Mouse (Mus musculus): ENCODE data around the gene Ucn3. TPM values are rescaled to one million over a fixed set of nuclear protein-coding genes. Genes with fewer than 3 reads are reported as not detected.
A peak's percentile ranks its signal among the peaks of the same experiment; 100 is the strongest.

Gene Ucn3
- not detected in 2 replicates for polyA plus RNA-seq (2015; fragmentation: Nextera tagmentation; extraction: Ambion mirVana)

DNA sequence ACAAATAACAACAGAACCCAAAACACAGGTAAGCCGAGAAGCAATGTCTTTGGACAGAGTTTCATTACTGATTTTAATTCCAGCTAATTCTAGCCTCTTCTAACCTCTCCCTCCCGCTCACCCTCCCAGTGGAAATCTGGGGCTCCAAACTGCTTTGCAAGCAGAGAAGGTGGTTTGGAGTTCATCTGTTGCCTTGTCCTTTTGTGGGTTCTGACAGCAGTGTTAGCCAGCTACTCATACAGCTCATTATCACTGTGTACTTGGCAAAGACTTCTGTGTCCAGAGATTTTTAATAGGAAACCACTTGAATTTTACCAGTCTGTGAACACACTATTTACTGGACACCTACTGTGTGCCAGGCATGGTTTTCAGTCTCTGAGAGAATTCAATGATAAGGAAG lies at the start of gene Ucn3:
Gene Ucn3, minus strand, starts transcription at position 101 of the 400 bp plus-strand sequence.
- no peaks in the 10 kb centered on the region for H3K27me3 ChIP-seq
- H3K9ac ChIP-seq: no peak within 1 kb of the TSS
- no peaks in the 10 kb centered on the region for H3K9me3 ChIP-seq
- H3K4me1 ChIP-seq: no peaks in the 10 kb centered on the region
- H3K27ac ChIP-seq: no peak within 1 kb of the TSS
- H3K4me3 ChIP-seq: no peak within 1 kb of the TSS
- H3K36me3 ChIP-seq: no peaks in the 10 kb centered on the region
- 70% methylated on average over 2 of the region's 2 CpGs for WGBS
- no peak within 1 kb of the TSS for H3K4me2 ChIP-seq
- no peak for ATAC-seq (ENCODE audit: borderline replicate concordance, extremely low read depth, low FRiP score, low TSS enrichment)

DNA sequence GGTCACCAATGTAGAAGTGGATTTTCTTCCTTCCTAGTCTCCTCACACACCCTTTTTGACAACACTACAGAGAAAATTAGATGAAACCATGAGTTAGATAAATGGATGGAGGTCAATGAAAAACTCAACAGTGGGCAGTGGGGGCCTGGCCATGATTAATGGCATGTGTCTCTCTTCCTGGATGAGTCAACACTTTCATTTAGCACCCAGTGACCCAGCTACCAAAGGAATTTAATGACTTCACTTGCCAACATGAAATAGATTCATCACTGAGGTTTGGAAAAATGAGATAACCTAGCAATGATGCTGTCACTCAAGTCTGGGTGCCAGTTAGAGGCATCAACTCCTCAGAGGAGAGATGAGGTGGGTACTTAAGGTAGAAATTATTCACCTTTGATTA lies 46.9 kb upstream of the Ucn3 start:
- Histone ChIP-seq H3K4me1 (no peaks in the 10 kb centered on the region), H3K36me3 (no peaks in the 10 kb centered on the region), H3K9ac (no peak overlapping the region)

DNA sequence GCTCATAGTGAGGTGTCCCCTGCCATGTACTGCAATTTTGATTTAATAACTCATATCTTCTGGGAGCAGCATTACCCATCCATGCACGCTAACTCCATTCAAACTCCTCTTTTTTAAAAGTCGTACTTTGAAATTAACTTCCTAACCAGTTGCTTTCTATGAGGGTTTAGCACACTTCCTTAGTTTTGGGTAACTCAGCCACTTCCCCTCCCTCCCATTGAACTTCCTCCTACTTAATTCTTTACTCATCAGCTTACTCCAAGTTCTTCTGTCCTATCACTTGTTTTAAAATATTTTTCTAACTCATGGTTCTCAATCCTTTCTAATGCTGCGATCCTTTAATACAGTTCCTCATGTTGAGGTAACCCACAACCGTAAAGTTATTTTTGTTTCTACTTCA lies 23.7 kb upstream of the Ucn3 start:
- ATAC-seq (ENCODE audit: borderline replicate concordance, extremely low read depth, low FRiP score, low TSS enrichment): no peak
- H3K4me2 ChIP-seq: no peak overlapping the region
- no peaks in the 10 kb centered on the region for H3K27me3 ChIP-seq
- H3K36me3 ChIP-seq: no peaks in the 10 kb centered on the region
- H3K9ac ChIP-seq: no peak overlapping the region
- H3K9me3 ChIP-seq: no peaks in the 10 kb centered on the region
- WGBS: 88% methylated on average over 4 of the region's 4 CpGs
- H3K27ac ChIP-seq: no peak overlapping the region
- no peak overlapping the region for H3K4me3 ChIP-seq
- H3K4me1 ChIP-seq: no peaks in the 10 kb centered on the region

More for the DNA sequence above, 46.9 kb upstream of the Ucn3 start:
- Histone ChIP-seq H3K9me3 (no peaks in the 10 kb centered on the region), H3K4me3 (no peak overlapping the region), H3K4me2 (no peak overlapping the region), H3K27ac (no peak overlapping the region), H3K27me3 (no peaks in the 10 kb centered on the region)
- ATAC-seq (ENCODE audit: borderline replicate concordance, extremely low read depth, low FRiP score, low TSS enrichment): no peak

GRCm38 (mm10) chr13:3951198-3951914 lies 6.2 kb upstream of the Ucn3 start:
- ATAC-seq (ENCODE audit: borderline replicate concordance, extremely low read depth, low FRiP score, low TSS enrichment): no peak
- 77% methylated on average over 6 of the region's 6 CpGs for WGBS
- Histone ChIP-seq H3K4me2 (no peak overlapping the region), H3K9ac (no peak overlapping the region), H3K27ac (no peak overlapping the region), H3K9me3 (0 out of 2 replicates have a peak, but pooled peaks cover 4% of the 10 kb centered on the region), H3K4me3 (no peak overlapping the region), H3K27me3 (no peaks in the 10 kb centered on the region), H3K4me1 (no peaks in the 10 kb centered on the region), H3K36me3 (no peaks in the 10 kb centered on the region)

- Histone ChIP-seq H3K4me1 (no peaks in the 10 kb centered on the region), H3K27me3 (no peaks in the 10 kb centered on the region)
- WGBS: 91% methylated on average over 4 of the region's 4 CpGs
Measured at GRCm38 (mm10) chr13:3949477-3949876, 4.3 kb upstream of the Ucn3 start.

DNA sequence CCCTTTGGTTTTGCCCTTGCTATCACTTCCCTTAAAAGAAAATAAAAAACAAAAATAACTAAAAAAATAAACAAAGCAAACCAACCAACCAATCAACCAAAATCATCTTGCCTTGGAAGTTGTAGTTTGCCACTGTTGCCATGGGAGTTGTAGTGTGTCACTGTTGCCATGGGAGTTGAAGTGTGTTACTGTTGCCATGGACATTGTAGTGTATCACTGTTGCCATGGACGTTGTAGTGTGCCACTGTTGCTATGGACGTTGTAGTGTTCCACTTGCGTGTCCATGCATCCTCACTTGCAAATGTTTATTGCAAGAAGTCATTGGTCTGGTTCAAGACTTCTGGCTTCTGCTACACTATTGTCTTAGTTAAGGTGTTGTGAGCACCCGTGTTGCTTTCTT lies 2.1 kb upstream of the Ucn3 start:
- 0 out of 2 replicates have a peak, but pooled peaks cover 4% of the 10 kb centered on the region for H3K9me3 ChIP-seq
- no peak overlapping the region for H3K9ac ChIP-seq
- no peak overlapping the region for H3K27ac ChIP-seq
- no peaks in the 10 kb centered on the region for H3K4me1 ChIP-seq
- H3K27me3 ChIP-seq: no peaks in the 10 kb centered on the region
- no peaks in the 10 kb centered on the region for H3K36me3 ChIP-seq
- no peak for ATAC-seq (ENCODE audit: borderline replicate concordance, extremely low read depth, low FRiP score, low TSS enrichment)
- 85% methylated on average over 4 of the region's 4 CpGs for WGBS
- no peak overlapping the region for H3K4me3 ChIP-seq
- H3K4me2 ChIP-seq: no peak overlapping the region

More at GRCm38 (mm10) chr13:3949477-3949876, 4.3 kb upstream of the Ucn3 start:
- no peaks in the 10 kb centered on the region for H3K36me3 ChIP-seq
- no peak for ATAC-seq (ENCODE audit: borderline replicate concordance, extremely low read depth, low FRiP score, low TSS enrichment)
- H3K4me3 ChIP-seq: no peak overlapping the region
- H3K4me2 ChIP-seq: no peak overlapping the region
- no peak overlapping the region for H3K27ac ChIP-seq
- H3K9ac ChIP-seq: no peak overlapping the region
- 0 out of 2 replicates have a peak, but pooled peaks cover 4% of the 10 kb centered on the region for H3K9me3 ChIP-seq

GRCm38 (mm10) chr13:3944699-3945098 lies 450 bp downstream of the Ucn3 start:
- WGBS: 54% methylated on average over 7 of the region's 7 CpGs
- no peak overlapping the region for H3K4me2 ChIP-seq
- ATAC-seq (ENCODE audit: borderline replicate concordance, extremely low read depth, low FRiP score, low TSS enrichment): no peak
- H3K9me3 ChIP-seq: no peaks in the 10 kb centered on the region
- no peaks in the 10 kb centered on the region for H3K4me1 ChIP-seq
- no peaks in the 10 kb centered on the region for H3K36me3 ChIP-seq
- no peaks in the 10 kb centered on the region for H3K27me3 ChIP-seq
- no peak overlapping the region for H3K27ac ChIP-seq
- no peak overlapping the region for H3K4me3 ChIP-seq
- H3K9ac ChIP-seq: no peak overlapping the region

- Histone ChIP-seq H3K27me3 (no peaks in the 10 kb centered on the region), H3K4me1 (no peaks in the 10 kb centered on the region)
Measured at GRCm38 (mm10) chr13:3926046-3926445, 19.1 kb downstream of the Ucn3 start.

GRCm38 (mm10) chr13:3925632-3926031 lies 19.5 kb downstream of the Ucn3 start:
- no peak overlapping the region for H3K27ac ChIP-seq
- no peak overlapping the region for H3K4me3 ChIP-seq
- H3K36me3 ChIP-seq: no peaks in the 10 kb centered on the region
- no peaks in the 10 kb centered on the region for H3K4me1 ChIP-seq
- no peaks in the 10 kb centered on the region for H3K9me3 ChIP-seq
- H3K9ac ChIP-seq: no peak overlapping the region
- WGBS: 65% methylated on average over 6 of the region's 6 CpGs
- no peaks in the 10 kb centered on the region for H3K27me3 ChIP-seq
- ATAC-seq (ENCODE audit: borderline replicate concordance, extremely low read depth, low FRiP score, low TSS enrichment): no peak
- no peak overlapping the region for H3K4me2 ChIP-seq

More at GRCm38 (mm10) chr13:3926046-3926445, 19.1 kb downstream of the Ucn3 start:
- no peak for ATAC-seq (ENCODE audit: borderline replicate concordance, extremely low read depth, low FRiP score, low TSS enrichment)
- Histone ChIP-seq H3K4me2 (no peak overlapping the region), H3K27ac (no peak overlapping the region), H3K9me3 (no peaks in the 10 kb centered on the region), H3K9ac (no peak overlapping the region), H3K4me3 (no peak overlapping the region), H3K36me3 (no peaks in the 10 kb centered on the region)
- WGBS: 81% methylated on average over 4 of the region's 6 CpGs

- Histone ChIP-seq H3K27me3 (no peaks in the 10 kb centered on the region), H3K36me3 (no peaks in the 10 kb centered on the region), H3K4me1 (no peaks in the 10 kb centered on the region), H3K9ac (no peak overlapping the region), H3K4me3 (no peak overlapping the region), H3K27ac (no peak overlapping the region), H3K4me2 (no peak overlapping the region), H3K9me3 (no peaks in the 10 kb centered on the region)
- 71% methylated on average over 5 of the region's 5 CpGs for WGBS
- ATAC-seq (ENCODE audit: borderline replicate concordance, extremely low read depth, low FRiP score, low TSS enrichment): no peak
Measured at GRCm38 (mm10) chr13:3924483-3924882, 20.7 kb downstream of the Ucn3 start.

- Histone ChIP-seq H3K4me3 (peak within 1 kb of the TSS; percentile 77), H3K9ac (peak within 1 kb of the TSS; percentile 74), H3K9me3 (no peaks in the 10 kb centered on the region), H3K27ac (peak within 1 kb of the TSS; percentile 77), H3K27me3 (no peaks in the 10 kb centered on the region), H3K4me1 (peaks cover 8% of the 10 kb centered on the region), H3K4me2 (peak within 1 kb of the TSS; percentile 70), H3K36me3 (peaks cover 13% of the 10 kb centered on the region; the same call in 1 of the 2 replicates)
- WGBS: under 1% methylated on average over 52 of the region's 52 CpGs
- peak; percentile 98 for ATAC-seq (ENCODE audit: borderline replicate concordance, extremely low read depth, low FRiP score, low TSS enrichment)
Measured at GRCm38 (mm10) chr13:3917571-3918311, 27.4 kb downstream of the Ucn3 start, which contains the start of the genes Net1 and Tubal3. Gene Net1, minus strand, starts transcription at chr13:3918220. Gene Tubal3, plus strand, starts transcription at chr13:3918274.

DNA sequence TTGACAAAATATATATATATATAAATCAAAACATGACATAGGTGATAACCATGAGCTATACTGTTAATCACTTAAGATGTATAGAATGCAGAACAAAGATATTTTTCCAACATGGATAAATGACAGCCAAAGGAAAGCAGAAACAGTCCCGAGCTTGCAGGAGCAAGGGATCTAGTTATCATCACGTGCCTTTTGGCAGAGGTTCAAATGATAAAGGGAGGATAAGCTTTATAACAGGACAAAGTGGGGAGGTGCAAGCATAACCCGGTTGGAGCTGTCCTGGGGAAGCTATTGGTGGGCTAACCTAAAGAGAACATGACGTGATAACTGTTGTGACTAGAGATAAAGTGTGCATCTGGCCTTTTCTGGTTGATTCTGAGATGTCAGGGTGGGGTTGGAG lies 31.6 kb downstream of the Ucn3 start:
- ATAC-seq (ENCODE audit: borderline replicate concordance, extremely low read depth, low FRiP score, low TSS enrichment): no peak
- H3K36me3 ChIP-seq: peaks cover 24% of the 10 kb centered on the region; the same call in 1 of the 2 replicates
- WGBS: 53% methylated on average over 4 of the region's 4 CpGs
- no peaks in the 10 kb centered on the region for H3K9me3 ChIP-seq
- H3K4me1 ChIP-seq: peaks cover 11% of the 10 kb centered on the region
- H3K27ac ChIP-seq: no peak overlapping the region
- no peak overlapping the region for H3K4me2 ChIP-seq
- no peaks in the 10 kb centered on the region for H3K27me3 ChIP-seq
- H3K9ac ChIP-seq: no peak overlapping the region
- no peak overlapping the region for H3K4me3 ChIP-seq

All from lung, embryonic 15.5 days (tissue).